Mouse (Mus musculus) erythroblast, embryonic 14.5 days (primary cell): ENCODE results near the gene Ppox. TPM values are rescaled to one million over a fixed set of nuclear protein-coding genes. Genes with fewer than 3 reads are reported as not detected.

ENCODE experiments used
- H3K27me3 ChIP-seq: 2 replicates; pipeline ENCODE4 v1.6.1; 2012; ENCODE audit warnings: inconsistent platforms; ENCODE audit not compliant: control insufficient read depth
- H3K36me3 ChIP-seq: 2 replicates; pipeline ENCODE4 v1.6.1; 2012; ENCODE audit warnings: mild to moderate bottlenecking, inconsistent platforms; ENCODE audit not compliant: control insufficient read depth
- H3K4me1 ChIP-seq: 2 replicates; pipeline ENCODE4 v1.6.1; 2012; ENCODE audit warnings: inconsistent platforms; ENCODE audit not compliant: control insufficient read depth
- H3K4me3 ChIP-seq: replicated peaks from 2 replicates; pipeline ENCODE3; 2012; ENCODE audit warnings: moderate library complexity, mild to moderate bottlenecking, inconsistent platforms
- H3K9me3 ChIP-seq: 2 replicates; pipeline ENCODE4 v1.6.1; 2012; ENCODE audit warnings: low read length, inconsistent platforms, mixed read lengths; ENCODE audit not compliant: control insufficient read depth
- GATA1 ChIP-seq: IDR thresholded peaks from 2 replicates; pipeline ENCODE4 v1.6.1; 2012; ENCODE audit warnings: low read length, inconsistent platforms, mixed read lengths
- TAL1 ChIP-seq: IDR thresholded peaks from 3 replicates; pipeline ENCODE4 v1.6.1; 2012; ENCODE audit warnings: low read length, inconsistent platforms, mixed read lengths
- polyA plus RNA-seq: library from polyadenylated mRNA; stranded (reverse); fragments of >175 nt; gene quantifications from 2 replicates; pipeline ENCODE4 v1.2.3, GENCODE M21; 2012

Ppox gene
- polyA plus RNA-seq, 1 experiment, result 89.9 TPM

DNA sequence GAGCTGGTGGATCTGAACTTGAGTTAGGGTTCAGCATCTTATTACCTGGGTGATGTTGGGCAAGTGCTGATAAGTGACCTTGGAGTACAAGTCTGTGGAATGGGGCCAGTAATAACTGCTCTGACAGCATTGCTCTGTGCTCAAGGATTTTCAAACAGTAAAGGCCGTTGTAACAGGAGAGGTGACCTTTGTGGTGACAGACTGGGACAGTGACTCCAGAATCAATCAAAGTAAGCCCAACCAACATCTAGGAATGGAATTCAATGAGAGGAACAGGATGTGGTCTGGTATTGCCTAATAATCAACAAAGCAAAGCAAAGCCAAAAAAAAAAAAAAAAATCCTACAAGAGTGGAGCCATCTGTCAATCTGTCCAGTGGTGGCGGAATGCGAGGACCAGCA lies 20.7 kb downstream of the Ppox start:
- peaks cover 19% of the 10 kb centered on the region for H3K4me1 ChIP-seq
- H3K36me3 ChIP-seq, result no peaks in the 10 kb centered on the region
- H3K4me3 ChIP-seq, result no peak overlapping the region
- H3K9me3 ChIP-seq, result no peaks in the 10 kb centered on the region
- peaks cover 64% of the 10 kb centered on the region for H3K27me3 ChIP-seq
- no peak for TF ChIP-seq TAL1
- no peak for TF ChIP-seq GATA1

- Histone ChIP-seq H3K4me3 (peak overlapping the region; percentile 26), H3K36me3 (no peaks in the 10 kb centered on the region), H3K9me3 (no peaks in the 10 kb centered on the region), H3K4me1 (peaks cover 19% of the 10 kb centered on the region), H3K27me3 (peaks cover 59% of the 10 kb centered on the region)
- TF ChIP-seq TAL1 (no peak), GATA1 (no peak)
Measured at GRCm38 (mm10) chr1:171258921-171259320, 22.1 kb downstream of the Ppox start.

DNA sequence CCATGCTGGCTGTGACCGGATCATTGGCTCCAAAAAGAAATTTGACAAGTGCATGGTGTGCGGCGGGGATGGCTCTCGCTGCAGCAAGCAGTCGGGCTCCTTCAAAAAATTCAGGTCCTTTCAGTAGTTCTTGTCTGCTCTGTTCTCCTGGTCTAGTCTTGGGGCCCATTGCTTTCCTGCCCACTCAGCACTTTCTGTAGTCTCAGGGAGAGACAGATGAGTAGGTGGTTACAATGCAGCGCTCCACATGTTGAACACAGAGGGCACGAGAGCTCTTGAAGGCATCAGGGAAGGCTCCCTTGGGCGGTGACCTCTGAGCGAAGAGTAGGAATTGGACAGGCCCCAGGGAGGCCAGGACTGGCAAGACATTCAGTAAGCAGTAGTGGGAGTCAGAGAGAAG lies 23.2 kb downstream of the Ppox start:
- TF ChIP-seq GATA1, result no peak
- no peak for TF ChIP-seq TAL1
- H3K4me1 ChIP-seq, result peaks cover 19% of the 10 kb centered on the region
- H3K27me3 ChIP-seq, result peaks cover 58% of the 10 kb centered on the region

DNA sequence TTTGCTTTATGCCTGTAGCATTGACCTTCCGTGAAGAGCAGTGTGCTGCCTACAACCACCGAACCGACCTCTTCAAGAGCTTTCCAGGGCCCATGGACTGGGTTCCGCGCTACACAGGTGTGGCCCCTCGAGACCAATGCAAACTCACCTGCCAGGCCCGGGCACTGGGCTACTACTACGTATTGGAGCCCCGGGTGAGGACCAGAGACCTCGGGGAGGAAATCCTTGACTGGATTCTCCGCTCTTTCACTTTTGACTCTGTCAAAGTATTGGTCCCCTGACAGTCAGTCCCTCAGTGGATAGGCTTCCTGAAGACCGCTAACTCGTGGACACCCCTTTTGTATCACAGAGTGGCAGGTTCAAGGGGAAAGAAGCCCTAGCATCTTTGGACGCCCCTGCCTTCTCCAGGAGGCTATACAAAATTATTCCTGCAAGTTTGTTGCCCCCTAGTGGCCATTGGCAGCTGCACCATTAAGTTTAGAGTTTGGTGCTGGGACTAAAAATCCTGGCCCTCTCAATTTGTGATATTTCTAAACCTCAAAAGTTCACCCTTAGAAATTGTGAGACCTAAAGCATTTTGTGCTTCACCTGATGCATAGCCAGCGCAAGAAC lies 23.9 kb downstream of the Ppox start:
- Histone ChIP-seq H3K27me3 (peaks cover 58% of the 10 kb centered on the region), H3K4me3 (peak overlapping the region; percentile 16), H3K36me3 (no peaks in the 10 kb centered on the region), H3K4me1 (peaks cover 17% of the 10 kb centered on the region), H3K9me3 (no peaks in the 10 kb centered on the region)
- TF ChIP-seq GATA1, result no peak
- TF ChIP-seq TAL1, result no peak

More for the DNA sequence above, 23.2 kb downstream of the Ppox start:
- H3K36me3 ChIP-seq, result no peaks in the 10 kb centered on the region
- no peak overlapping the region for H3K4me3 ChIP-seq
- H3K9me3 ChIP-seq, result no peaks in the 10 kb centered on the region

DNA sequence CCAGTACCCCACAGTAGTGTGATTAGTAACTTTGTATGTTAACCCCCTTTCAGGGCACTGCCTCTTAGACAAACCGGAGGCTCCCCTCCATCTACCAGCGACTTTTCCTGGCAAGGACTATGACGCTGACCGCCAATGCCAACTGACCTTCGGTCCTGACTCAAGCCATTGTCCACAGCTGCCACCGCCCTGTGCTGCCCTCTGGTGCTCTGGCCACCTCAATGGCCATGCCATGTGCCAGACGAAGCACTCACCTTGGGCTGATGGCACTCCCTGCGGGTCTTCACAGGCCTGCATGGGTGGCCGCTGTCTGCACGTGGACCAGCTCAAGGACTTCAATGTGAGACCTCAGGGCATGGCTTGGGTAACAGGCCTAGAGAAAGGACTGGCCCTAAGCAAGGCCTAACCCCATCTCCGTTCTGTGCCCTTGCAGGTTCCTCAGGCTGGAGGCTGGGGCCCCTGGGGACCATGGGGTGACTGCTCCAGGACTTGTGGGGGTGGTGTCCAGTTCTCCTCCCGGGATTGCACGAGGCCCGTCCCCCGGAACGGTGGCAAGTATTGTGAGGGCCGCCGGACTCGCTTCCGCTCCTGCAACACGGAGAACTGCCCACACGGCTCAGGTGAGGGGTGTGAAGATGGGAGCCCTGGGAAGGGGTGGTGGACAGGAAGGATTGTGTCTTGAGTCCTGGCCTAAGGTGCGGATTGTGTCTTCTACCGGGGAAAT lies 24.7 kb downstream of the Ppox start:
- peaks cover 59% of the 10 kb centered on the region for H3K27me3 ChIP-seq

GRCm38 (mm10) chr1:171252415-171252814 lies 28.6 kb downstream of the Ppox start:
- Histone ChIP-seq H3K4me3 (no peak overlapping the region), H3K4me1 (peaks cover 20% of the 10 kb centered on the region), H3K9me3 (no peaks in the 10 kb centered on the region), H3K27me3 (peaks cover 57% of the 10 kb centered on the region), H3K36me3 (no peaks in the 10 kb centered on the region)
- TF ChIP-seq GATA1, result no peak
- no peak for TF ChIP-seq TAL1

More for the DNA sequence above, 24.7 kb downstream of the Ppox start:
- no peak for TF ChIP-seq TAL1
- no peak for TF ChIP-seq GATA1
- no peaks in the 10 kb centered on the region for H3K36me3 ChIP-seq
- no peaks in the 10 kb centered on the region for H3K9me3 ChIP-seq
- H3K4me1 ChIP-seq, result peaks cover 17% of the 10 kb centered on the region
- H3K4me3 ChIP-seq, result no peak overlapping the region

DNA sequence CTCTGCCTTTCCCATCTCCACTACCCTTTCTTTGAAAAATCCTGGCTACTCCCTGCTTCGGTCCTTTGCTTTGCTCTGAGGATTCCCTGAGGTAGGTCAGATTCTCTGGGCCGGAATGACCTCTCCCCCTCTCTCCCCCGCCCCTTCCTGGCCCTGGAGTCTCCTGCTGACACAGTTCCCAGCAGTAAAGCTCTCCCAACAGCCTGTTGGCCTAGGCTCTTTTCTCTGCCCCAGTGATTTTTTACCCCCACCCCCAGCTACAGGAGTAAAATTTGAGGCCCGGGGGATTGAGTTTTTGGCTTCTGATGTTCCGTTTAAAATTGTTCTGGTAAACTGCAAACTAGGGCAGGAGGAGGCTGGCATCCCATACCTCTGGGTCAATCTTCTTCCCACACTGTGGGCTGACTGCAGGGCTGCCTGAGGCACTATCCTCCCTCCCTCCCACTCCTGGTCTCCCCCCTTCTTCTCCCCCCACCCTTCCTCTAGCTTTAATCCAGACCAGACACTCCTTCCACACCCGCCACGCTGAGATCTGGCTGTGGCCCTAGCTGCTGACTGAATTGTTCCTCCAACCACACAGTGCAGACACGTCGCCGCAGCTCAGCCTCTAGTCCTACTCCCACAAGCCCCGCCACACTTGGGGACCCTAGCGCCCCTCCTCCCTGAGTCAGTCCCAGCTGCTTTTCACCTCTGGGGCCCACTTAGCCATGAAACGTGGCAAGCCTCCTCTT lies 29.2 kb downstream of the Ppox start:
- Histone ChIP-seq H3K36me3 (no peaks in the 10 kb centered on the region), H3K4me3 (no peak overlapping the region), H3K4me1 (peaks cover 19% of the 10 kb centered on the region), H3K9me3 (no peaks in the 10 kb centered on the region), H3K27me3 (peaks cover 57% of the 10 kb centered on the region)
- TF ChIP-seq TAL1 (no peak), GATA1 (no peak)

DNA sequence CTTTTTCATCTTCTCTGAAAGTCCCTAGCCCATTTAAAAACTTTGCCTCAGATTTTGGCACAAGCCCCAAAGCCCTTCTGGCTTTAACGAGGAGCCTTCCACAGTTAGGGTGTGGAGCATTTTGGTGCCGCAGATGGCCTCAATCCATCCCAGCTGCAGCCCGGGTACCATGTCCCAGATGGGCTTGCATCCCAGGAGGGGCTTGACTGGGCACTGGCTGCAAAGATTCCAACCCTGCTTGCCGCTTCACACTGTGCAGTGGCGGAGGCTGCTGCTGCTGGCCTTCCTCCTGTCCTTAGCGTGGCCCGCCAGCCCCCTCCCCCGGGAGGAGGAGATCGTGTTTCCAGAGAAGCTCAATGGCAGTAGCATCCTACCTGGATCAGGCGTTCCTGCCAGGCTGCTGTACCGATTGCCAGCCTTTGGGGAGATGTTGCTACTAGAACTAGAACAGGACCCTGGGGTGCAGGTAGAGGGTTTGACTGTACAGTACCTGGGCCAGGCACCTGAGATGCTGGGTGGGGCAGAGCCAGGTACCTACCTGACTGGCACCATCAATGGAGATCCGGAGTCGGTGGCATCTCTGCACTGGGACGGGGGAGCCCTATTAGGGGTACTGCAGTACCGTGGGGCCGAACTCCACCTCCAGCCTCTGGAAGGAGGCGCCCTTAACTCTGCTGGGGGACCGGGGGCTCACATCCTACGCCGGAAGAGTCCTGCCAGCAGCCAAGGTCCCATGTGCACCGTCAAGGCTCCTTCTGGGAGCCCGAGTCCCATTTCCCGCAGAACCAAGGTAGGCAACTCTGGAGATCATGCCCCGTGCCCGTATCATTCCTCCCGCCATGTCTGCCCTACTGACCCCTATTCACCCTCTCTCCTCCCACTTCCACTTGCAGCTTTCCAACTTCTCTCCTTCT lies 30.0 kb downstream of the Ppox start, which contains the start of gene Ndufs2:
TSS of gene Ndufs2 (minus strand) at position 709 of the 914 bp plus-strand sequence.
- Histone ChIP-seq H3K4me1 (peaks cover 26% of the 10 kb centered on the region), H3K9me3 (no peaks in the 10 kb centered on the region), H3K36me3 (no peaks in the 10 kb centered on the region), H3K27me3 (peaks cover 57% of the 10 kb centered on the region), H3K4me3 (no peak within 1 kb of the TSS)
- TF ChIP-seq GATA1 (no peak), TAL1 (no peak)
